Mouse (Mus musculus) midbrain, embryonic 12.5 days (tissue): ENCODE results near the gene Tial1. TPM values are rescaled to one million over a fixed set of nuclear protein-coding genes. Genes with fewer than 3 reads are reported as not detected.

Experiments used
- ATAC-seq: fragments of 200-750 bp; cut with Nextera tagmentation; 2 replicates; pipeline ENCODE4 v1.8.0; 2017; ENCODE audit warnings: low read depth, moderate TSS enrichment, moderate library complexity; ENCODE audit not compliant: low FRiP score
- H3K27ac ChIP-seq: fragments of 300-500 bp; sonication (generic); replicated peaks from 2 replicates; pipeline ENCODE4 v1.5.1; 2016; ENCODE audit warnings: mild to moderate bottlenecking
- H3K27me3 ChIP-seq: fragments of 300-500 bp; sonication (generic); 2 replicates; pipeline ENCODE4 v1.6.1; 2016; ENCODE audit warnings: mild to moderate bottlenecking
- H3K36me3 ChIP-seq: fragments of 300-500 bp; sonication (generic); 2 replicates; pipeline ENCODE4 v1.6.1; 2016
- H3K4me1 ChIP-seq: fragments of 300-500 bp; sonication (generic); 2 replicates; pipeline ENCODE4 v1.6.1; 2016
- H3K4me2 ChIP-seq: fragments of 300-500 bp; sonication (generic); replicated peaks from 2 replicates; pipeline ENCODE4 v1.6.1; 2016; ENCODE audit warnings: mild to moderate bottlenecking, moderate library complexity
- H3K4me3 ChIP-seq: fragments of 300-500 bp; sonication (generic); 2 replicates; pipeline ENCODE4 v1.5.1; 2016; ENCODE audit warnings: mild to moderate bottlenecking
- H3K9ac ChIP-seq: fragments of 300-500 bp; sonication (generic); replicated peaks from 2 replicates; pipeline ENCODE4 v1.6.1; 2016; ENCODE audit warnings: mild to moderate bottlenecking, moderate library complexity
- H3K9me3 ChIP-seq: fragments of 300-500 bp; sonication (generic); 2 replicates; pipeline ENCODE4 v1.6.1; 2016; ENCODE audit warnings: mild to moderate bottlenecking
- WGBS: fragments of 180-500 bp; shearing (Covaris S2); methylation state at CpG from one replicate; pipeline ENCODE4 v1.1.7; 2016; 5-methylcytosine and 5-hydroxymethylcytosine counted together
- microRNA-seq: library from miRNA; unstranded; fragments of <30 nt; microRNA quantifications from one replicate; pipeline ENCODE4, GENCODE M21; 2017
- polyA plus RNA-seq: library from polyadenylated mRNA; unstranded; fragments of >200 nt; fragmentation: Nextera tagmentation; extraction: Ambion mirVana; gene quantifications from 2 replicates; pipeline ENCODE4 v1.2.1, GENCODE M21; 2016

Tial1 gene
- polyA plus RNA-seq, 1 experiment from 2014 or later, result 39.4 TPM

- WGBS, result 63% methylated on average over 12 of the region's 12 CpGs
- ATAC-seq, result no peak
- H3K9me3 ChIP-seq, result no peaks in the 10 kb centered on the region
These were observed 70.1 kb downstream of the Tial1 start for GRCm38 (mm10) chr7:128391267-128392057.

More at GRCm38 (mm10) chr7:128391267-128392057, 70.1 kb downstream of the Tial1 start:
- no peaks in the 10 kb centered on the region for H3K27me3 ChIP-seq
- no peaks in the 10 kb centered on the region for H3K36me3 ChIP-seq
- no peak overlapping the region for H3K4me2 ChIP-seq
- H3K4me3 ChIP-seq, result no peak overlapping the region
- H3K27ac ChIP-seq, result no peak overlapping the region
- no peaks in the 10 kb centered on the region for H3K4me1 ChIP-seq
- no peak overlapping the region for H3K9ac ChIP-seq

Small RNA genes lying within 50 kb of the gene (microRNA-seq; reads per million reads assigned to microRNA genes)
- gene Gm24365, result not detected

Other genes with a start within 250 kb of the Tial1 start
- gene Armc5, start 224.4 kb downstream of the Tial1 start, polyA plus RNA-seq, result 16.3 and 16.7 TPM in 2 replicates
- gene 9130023H24Rik, start 223.7 kb downstream of the Tial1 start, polyA plus RNA-seq, result 13.2 TPM in 2 replicates
- gene Tgfb1i1, start 214.9 kb downstream of the Tial1 start, polyA plus RNA-seq, result 39.6 and 50.5 TPM in 2 replicates
- not detected in 2 replicates for gene Slc5a2, start 196.1 kb downstream of the Tial1 start, polyA plus RNA-seq
- gene BC017158, start 163.5 kb downstream of the Tial1 start, polyA plus RNA-seq, result 22.8 and 23.1 TPM in 2 replicates
- 10.8 and 13.6 TPM in 2 replicates for gene Rgs10, start 43.0 kb downstream of the Tial1 start, polyA plus RNA-seq
- 3.9 and 4.6 TPM in 2 replicates for gene Bag3, start 61.9 kb upstream of the Tial1 start, polyA plus RNA-seq
- gene Inpp5f, start 149.6 kb upstream of the Tial1 start, polyA plus RNA-seq, result 143 and 157 TPM in 2 replicates